Mouse (Mus musculus) hindbrain, embryonic 15.5 days (tissue): Measurements from ENCODE around the gene Bloc1s3. TPM values are rescaled to one million over a fixed set of nuclear protein-coding genes. Genes with fewer than 3 reads are reported as not detected.

Experiments used
- ATAC-seq: fragments of 200-750 bp; cut with Nextera tagmentation; 2 replicates; pipeline ENCODE4 v1.8.0; 2017; ENCODE audit warnings: low read depth, moderate number of reproducible peaks, moderate TSS enrichment; ENCODE audit not compliant: low FRiP score
- H3K27ac ChIP-seq: fragments of 300-500 bp; sonication (generic); replicated peaks from 2 replicates; pipeline ENCODE4 v1.5.1; 2015; ENCODE audit warnings: mild to moderate bottlenecking, inconsistent platforms
- H3K27me3 ChIP-seq: fragments of 300-500 bp; sonication (generic); 2 replicates; pipeline ENCODE4 v1.6.1; 2015; ENCODE audit warnings: control low read depth, inconsistent platforms
- H3K36me3 ChIP-seq: fragments of 300-500 bp; sonication (generic); 2 replicates; pipeline ENCODE4 v1.6.1; 2015; ENCODE audit warnings: control low read depth, inconsistent platforms
- H3K4me1 ChIP-seq: fragments of 300-500 bp; sonication (generic); replicated peaks from 2 replicates; pipeline ENCODE4 v1.6.1; 2015; ENCODE audit warnings: control low read depth, inconsistent platforms
- H3K4me2 ChIP-seq: fragments of 300-500 bp; sonication (generic); 2 replicates; pipeline ENCODE4 v1.6.1; 2015; ENCODE audit warnings: moderate library complexity, mild to moderate bottlenecking, inconsistent platforms
- H3K4me3 ChIP-seq: fragments of 300-500 bp; sonication (generic); 2 replicates; pipeline ENCODE4 v1.5.1; 2015; ENCODE audit warnings: mild to moderate bottlenecking, inconsistent platforms
- H3K9ac ChIP-seq: fragments of 300-500 bp; sonication (generic); 2 replicates; pipeline ENCODE4 v1.6.1; 2015; ENCODE audit warnings: inconsistent platforms
- H3K9me3 ChIP-seq: fragments of 300-500 bp; sonication (generic); 2 replicates; pipeline ENCODE4 v1.6.1; 2016; ENCODE audit warnings: control low read depth, inconsistent platforms
- WGBS: fragments of 180-500 bp; shearing (Covaris S2); methylation state at CpG from one replicate; pipeline ENCODE4 v1.1.7; 2015; 5-methylcytosine and 5-hydroxymethylcytosine counted together
- polyA plus RNA-seq: library from polyadenylated mRNA; unstranded; fragments of >200 nt; fragmentation: Nextera tagmentation; extraction: Ambion mirVana; gene quantifications from 2 replicates; pipeline ENCODE4 v1.2.1, GENCODE M21; 2015

The Bloc1s3 gene
- polyA plus RNA-seq, 1 experiment from 2014 or later, result 4.5 TPM

DNA sequence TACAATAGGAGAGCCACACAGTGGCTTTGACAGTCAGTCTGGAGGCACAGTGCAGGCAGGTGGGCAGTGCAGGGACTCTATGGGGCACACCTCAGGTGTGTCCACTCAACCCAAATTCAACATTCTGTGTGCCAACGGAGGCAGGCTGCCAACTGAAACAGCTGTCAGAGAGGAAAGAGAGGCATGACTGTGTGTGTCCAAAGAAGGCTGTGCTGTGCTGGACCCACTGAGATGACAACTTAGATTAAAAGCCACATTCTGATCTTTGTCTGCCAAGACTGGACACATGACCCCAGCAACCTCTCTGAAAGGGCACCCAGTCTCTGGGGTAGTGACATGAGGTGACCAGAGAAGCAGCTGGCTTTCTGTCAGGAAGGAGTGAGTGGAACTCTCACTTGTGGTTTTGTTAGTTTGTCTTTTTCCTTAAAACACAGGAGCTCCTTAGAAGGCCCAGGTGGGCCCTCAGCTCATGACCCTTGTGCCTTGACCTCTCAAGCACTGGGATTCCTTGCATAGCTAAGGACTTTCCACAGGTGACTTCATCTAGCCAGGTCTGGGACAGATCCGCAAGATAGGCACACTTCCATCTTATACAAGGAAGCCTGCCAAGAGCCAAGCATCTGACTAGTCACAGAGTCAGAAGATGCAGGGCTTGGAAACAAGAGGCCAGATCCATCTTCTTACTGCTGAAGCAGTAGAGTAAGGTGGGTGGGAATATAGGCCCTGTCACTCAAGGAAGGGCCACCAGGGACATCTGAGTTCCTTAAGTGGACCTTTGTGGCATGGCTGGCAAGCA lies 32.8 kb upstream of the Bloc1s3 start:
- no peaks in the 10 kb centered on the region for H3K9me3 ChIP-seq
- WGBS, result 79% methylated on average over 2 of the region's 2 CpGs
- no peaks in the 10 kb centered on the region for H3K36me3 ChIP-seq
- no peaks in the 10 kb centered on the region for H3K27me3 ChIP-seq
- H3K27ac ChIP-seq, result peak overlapping the region; percentile 28; the same call in 1 of the 2 replicates
- no peak for ATAC-seq
- H3K4me3 ChIP-seq, result no peak overlapping the region
- H3K4me2 ChIP-seq, result no peak overlapping the region
- no peak overlapping the region for H3K9ac ChIP-seq
- H3K4me1 ChIP-seq, result peaks cover 19% of the 10 kb centered on the region

DNA sequence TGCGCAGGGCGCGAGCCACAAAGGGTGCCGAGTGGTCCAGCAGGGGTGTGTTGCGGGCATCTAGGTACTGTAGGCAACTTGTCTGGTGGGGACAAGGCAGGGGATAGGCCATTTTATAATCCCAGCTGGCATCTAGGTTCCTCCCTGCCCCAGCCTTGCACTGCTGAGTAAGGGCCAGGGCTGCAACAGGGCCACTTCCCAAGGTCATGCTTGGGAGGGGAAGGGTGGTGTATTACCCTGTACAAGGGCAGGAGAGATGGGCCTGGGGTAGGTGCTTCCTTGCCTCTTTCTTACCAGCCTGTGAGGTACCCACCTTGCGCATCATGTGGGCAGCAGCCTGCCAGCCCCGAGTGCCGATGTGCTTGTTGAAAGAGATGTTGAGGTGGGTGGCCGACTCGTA lies 26.5 kb upstream of the Bloc1s3 start:
- Histone ChIP-seq H3K4me2 (no peak overlapping the region), H3K36me3 (peaks cover 25% of the 10 kb centered on the region), H3K27ac (no peak overlapping the region), H3K9me3 (no peaks in the 10 kb centered on the region), H3K27me3 (no peaks in the 10 kb centered on the region), H3K4me3 (no peak overlapping the region), H3K9ac (no peak overlapping the region), H3K4me1 (no peaks in the 10 kb centered on the region; the same call in 1 of the 2 replicates)
- 93% methylated on average over 10 of the region's 10 CpGs for WGBS
- ATAC-seq, result no peak

DNA sequence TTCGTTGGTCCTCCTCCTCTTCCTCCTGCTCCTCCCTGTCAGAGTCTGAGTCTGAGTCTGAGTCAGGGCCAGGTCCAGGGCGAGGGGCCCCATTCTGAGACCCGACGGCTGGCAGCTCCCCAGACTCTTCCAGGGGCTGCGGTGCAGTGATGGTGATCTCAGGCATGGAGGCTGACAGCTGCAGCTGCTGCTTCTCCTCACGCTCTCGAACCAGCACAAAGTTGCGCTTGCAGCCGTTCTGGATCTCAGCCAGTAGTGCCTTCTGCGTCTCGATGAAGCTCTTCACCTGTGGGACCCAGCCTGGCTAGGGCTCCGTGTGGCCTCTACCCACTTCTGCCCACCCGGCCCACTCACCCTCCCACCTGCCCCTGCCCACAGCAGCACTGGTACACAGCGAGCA lies 24.1 kb upstream of the Bloc1s3 start:
- H3K9ac ChIP-seq, result no peak overlapping the region
- H3K4me2 ChIP-seq, result no peak overlapping the region
- ATAC-seq, result no peak
- H3K36me3 ChIP-seq, result peaks cover 30% of the 10 kb centered on the region
- H3K27ac ChIP-seq, result no peak overlapping the region
- no peaks in the 10 kb centered on the region for H3K27me3 ChIP-seq
- no peak overlapping the region for H3K4me3 ChIP-seq
- no peaks in the 10 kb centered on the region; the same call in 1 of the 2 replicates for H3K4me1 ChIP-seq
- WGBS, result 76% methylated on average over 14 of the region's 14 CpGs
- H3K9me3 ChIP-seq, result no peaks in the 10 kb centered on the region

DNA sequence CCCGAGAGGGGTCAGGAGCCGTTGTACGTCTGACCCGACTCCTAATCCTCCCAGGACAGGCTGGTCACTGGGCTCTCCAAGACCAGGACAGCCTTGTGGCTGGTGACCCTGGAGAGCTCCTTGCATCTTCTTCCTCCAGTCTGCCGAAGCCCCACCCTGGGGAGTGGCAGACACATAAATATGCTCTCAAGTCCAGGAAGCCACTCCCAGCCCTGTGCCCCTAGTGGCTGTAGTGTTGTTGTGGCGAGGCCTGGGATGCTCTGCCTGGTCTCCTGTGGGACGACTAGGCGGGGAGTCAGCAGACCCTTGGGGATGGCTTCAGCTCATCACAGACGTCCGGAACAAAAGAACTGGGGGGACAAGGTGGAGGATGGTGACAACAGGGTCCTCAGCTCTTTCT lies 22.9 kb upstream of the Bloc1s3 start:
- Histone ChIP-seq H3K9me3 (no peaks in the 10 kb centered on the region), H3K27me3 (no peaks in the 10 kb centered on the region), H3K4me2 (no peak overlapping the region), H3K9ac (no peak overlapping the region), H3K4me1 (no peaks in the 10 kb centered on the region; the same call in 1 of the 2 replicates), H3K36me3 (peaks cover 30% of the 10 kb centered on the region), H3K27ac (no peak overlapping the region), H3K4me3 (no peak overlapping the region)
- ATAC-seq, result no peak
- 80% methylated on average over 10 of the region's 10 CpGs for WGBS

DNA sequence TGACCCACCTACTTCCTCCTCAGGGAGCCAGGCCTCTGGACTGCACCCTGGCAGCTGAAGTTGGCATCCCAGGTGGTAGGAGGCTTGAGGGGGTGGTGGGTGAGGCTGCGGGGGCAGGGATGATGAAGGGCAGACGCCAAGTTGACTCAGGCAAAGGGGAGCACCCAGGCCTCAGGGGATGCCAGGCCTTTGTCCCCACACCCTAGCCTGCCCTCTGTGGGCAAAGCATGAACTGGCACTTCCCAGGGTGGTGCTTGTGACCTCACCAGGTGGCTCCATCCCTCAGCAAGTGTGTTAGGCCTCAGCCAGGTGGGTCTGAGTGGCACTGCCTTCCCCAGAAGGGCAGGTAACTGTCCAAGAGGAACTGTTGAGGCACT lies 16.9 kb upstream of the Bloc1s3 start:
- WGBS, result 67% methylated on average over 2 of the region's 2 CpGs
- 0 out of 2 replicates have a peak, but pooled peaks cover 5% of the 10 kb centered on the region for H3K36me3 ChIP-seq
- no peak overlapping the region for H3K4me2 ChIP-seq
- no peak overlapping the region for H3K4me3 ChIP-seq
- no peak for ATAC-seq
- peaks cover 47% of the 10 kb centered on the region for H3K27me3 ChIP-seq
- peaks cover 27% of the 10 kb centered on the region for H3K4me1 ChIP-seq
- H3K9ac ChIP-seq, result no peak overlapping the region
- no peaks in the 10 kb centered on the region for H3K9me3 ChIP-seq
- H3K27ac ChIP-seq, result no peak overlapping the region

DNA sequence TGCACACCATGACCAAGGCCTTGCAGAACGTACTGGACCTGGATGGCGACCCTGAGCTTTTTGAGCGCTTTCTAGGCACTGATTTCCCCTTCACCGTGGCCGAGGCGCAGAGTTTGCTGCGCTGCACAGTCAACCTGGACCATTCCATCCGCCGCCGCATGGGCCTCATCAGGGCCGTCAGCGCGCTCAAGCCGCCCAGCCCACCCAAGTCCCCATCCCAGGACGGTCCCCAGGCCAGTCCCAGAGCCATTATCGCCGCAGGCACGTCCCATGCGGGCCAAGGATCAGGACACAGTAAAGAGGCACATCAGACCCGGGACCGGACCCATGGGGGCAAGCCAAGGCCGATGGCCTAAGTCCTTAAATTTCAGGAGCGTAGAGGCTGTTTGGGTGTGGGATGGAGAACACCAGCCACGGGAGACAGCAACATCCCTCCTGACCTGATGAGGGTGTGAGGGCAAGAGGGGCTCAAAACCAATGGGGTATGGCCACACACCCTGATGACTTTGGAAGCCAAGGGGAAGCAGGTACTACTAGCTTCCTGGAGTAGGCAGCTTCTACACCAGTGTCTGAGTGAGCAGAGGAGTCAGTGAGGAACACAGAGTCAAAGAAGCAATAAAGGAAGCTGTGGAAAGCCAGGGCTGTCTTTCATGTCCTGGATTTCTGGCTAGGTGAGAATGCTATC lies 16.4 kb upstream of the Bloc1s3 start:
- peak overlapping the region; percentile 43 for H3K9ac ChIP-seq
- H3K4me1 ChIP-seq, result peaks cover 32% of the 10 kb centered on the region
- H3K27ac ChIP-seq, result no peak overlapping the region
- ATAC-seq, result peak; percentile 27
- H3K9me3 ChIP-seq, result no peaks in the 10 kb centered on the region
- 0 out of 2 replicates have a peak, but pooled peaks cover 5% of the 10 kb centered on the region for H3K36me3 ChIP-seq
- peak overlapping the region; percentile 81 for H3K4me2 ChIP-seq
- WGBS, result 15% methylated on average over 24 of the region's 24 CpGs
- H3K4me3 ChIP-seq, result peak overlapping the region; percentile 41
- H3K27me3 ChIP-seq, result peaks cover 52% of the 10 kb centered on the region

DNA sequence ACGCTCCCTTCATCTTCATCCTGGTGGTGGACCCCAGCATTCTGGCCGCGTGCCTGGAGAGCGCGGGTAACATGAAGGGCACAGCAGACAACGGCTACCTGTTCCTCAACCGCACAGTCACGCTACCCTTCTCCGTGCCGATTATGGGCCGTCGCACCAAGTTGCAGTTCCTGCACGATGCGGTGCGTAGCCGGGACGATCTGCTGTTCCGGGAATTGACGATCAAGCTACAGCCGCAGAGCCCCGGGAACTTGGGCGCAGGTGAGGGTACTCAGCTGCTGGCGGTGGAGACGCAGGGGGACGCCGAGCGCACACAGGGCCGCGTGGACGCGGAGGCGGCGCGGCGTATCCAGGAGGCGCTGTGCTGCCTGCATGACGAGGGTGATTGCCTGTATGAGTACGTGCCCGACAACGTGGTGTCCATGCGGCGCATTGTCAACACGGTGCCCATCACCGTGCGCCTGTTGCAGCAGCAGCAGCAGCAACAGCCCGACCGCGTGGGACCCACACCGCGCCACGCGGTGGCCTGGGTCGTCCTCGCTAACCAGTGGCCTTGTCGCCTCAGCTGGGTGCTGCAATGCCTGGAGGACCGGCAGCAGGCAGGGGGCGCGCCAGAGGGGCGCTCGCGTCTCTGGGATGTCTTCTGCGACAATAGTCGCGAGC lies 15.7 kb upstream of the Bloc1s3 start:
- ATAC-seq, result peak; percentile 77
- Histone ChIP-seq H3K9ac (peak overlapping the region; percentile 43), H3K36me3 (0 out of 2 replicates have a peak, but pooled peaks cover 2% of the 10 kb centered on the region), H3K4me3 (peak overlapping the region; percentile 41), H3K4me2 (peak overlapping the region; percentile 81), H3K9me3 (no peaks in the 10 kb centered on the region), H3K27me3 (peaks cover 59% of the 10 kb centered on the region), H3K4me1 (peaks cover 32% of the 10 kb centered on the region), H3K27ac (no peak overlapping the region)
- under 1% methylated on average over 64 of the region's 64 CpGs for WGBS

DNA sequence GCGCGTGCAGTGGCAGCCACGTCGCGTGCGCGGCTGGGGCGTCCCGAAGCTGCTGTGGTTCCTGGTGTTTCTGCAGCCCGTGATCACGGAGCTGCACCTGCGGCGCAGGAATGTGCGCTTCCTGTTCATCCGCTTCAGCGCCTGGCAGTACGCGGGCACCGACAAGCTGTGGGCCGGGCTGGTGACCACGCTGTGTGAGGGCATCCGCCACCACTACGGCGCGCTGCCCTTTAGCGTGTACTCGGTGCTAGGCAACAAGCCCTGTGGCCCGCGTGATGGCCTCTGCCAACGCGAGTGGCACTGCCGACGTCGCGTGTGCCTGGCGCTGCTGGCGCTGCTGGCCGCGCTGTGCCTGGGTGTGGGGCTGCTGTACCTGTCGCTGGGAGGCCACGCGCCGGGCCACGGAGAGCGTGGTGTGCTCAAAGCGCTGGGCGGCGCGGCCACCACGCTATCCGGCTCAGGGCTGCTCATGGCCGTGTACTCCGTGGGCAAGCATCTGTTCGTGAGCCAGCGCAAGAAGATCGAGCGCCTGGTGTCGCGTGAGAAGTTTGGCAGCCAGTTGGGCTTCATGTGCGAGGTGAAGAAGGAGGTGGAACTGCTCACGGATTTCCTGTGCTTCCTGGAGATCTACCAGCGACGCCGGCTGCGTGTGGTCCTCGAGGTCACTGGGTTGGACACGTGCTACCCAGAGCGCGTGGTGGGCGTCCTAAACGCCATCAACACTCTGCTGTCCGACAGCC lies 15.0 kb upstream of the Bloc1s3 start:
- peak overlapping the region; percentile 41 for H3K4me3 ChIP-seq
- H3K27ac ChIP-seq, result no peak overlapping the region
- peaks cover 32% of the 10 kb centered on the region for H3K4me1 ChIP-seq
- H3K4me2 ChIP-seq, result peak overlapping the region; percentile 81
- H3K36me3 ChIP-seq, result no peaks in the 10 kb centered on the region
- 11% methylated on average over 72 of the region's 72 CpGs for WGBS
- H3K9me3 ChIP-seq, result no peaks in the 10 kb centered on the region
- peak overlapping the region; percentile 43; the same call in 1 of the 2 replicates for H3K9ac ChIP-seq
- peaks cover 66% of the 10 kb centered on the region for H3K27me3 ChIP-seq
- no peak for ATAC-seq

DNA sequence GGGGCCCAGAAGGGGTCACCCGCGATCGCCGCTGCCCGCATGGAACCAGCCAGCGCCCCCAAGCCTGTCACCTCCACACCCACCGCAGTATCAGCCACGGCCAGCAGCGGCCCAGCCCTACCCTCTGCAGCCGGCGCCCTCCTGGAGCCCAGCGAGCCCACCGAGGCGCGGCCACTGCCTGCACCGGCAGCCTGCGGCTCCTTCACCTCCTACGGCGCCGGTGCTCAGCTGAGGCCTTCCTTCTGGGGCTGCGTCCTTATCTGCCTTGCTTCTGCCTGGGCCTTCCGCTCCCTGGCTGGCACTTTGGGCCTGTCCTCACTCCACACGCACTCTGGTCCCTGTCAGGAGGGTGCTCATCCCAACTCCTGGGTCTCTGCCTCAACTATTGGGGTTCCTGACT lies 11.9 kb upstream of the Bloc1s3 start:
- peaks cover 71% of the 10 kb centered on the region for H3K27me3 ChIP-seq

DNA sequence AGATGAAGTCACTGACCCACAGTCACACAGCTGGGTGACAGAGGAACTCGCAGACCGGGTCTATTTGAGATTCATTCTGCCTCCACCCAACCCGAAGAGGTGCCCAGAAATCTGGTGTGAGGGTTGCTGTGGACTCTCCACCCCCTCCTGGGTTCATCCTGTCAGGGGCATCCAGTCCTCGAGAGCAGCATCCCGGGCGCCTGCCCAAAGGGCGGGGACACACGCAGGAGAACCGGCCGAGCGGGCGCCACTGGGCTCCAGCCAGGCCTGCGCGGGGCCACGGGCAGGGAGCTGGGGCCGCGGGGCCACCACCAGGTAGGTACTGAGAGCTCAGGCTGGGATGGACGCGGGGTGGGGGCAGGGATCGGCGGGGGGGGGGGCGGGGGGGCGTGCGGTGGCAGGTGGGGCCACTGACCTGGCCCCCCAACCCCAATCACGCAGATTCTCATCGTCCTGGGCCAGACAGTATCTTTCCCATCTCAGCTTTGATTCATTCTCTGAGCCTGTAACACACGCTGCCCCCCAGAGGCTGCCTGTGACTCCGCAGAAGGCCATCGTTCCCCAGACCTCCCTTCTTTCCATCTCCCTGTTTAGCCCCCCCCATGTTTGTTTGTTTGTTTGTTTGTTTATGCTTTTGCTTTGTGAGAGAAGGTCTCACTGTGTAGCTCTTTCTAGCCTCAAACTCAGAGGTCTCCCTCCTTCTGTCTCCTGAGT lies 9.6 kb upstream of the Bloc1s3 start, which contains the start of gene Nkpd1:
Gene Nkpd1, plus strand, starts transcription at position 187 of the 714 bp plus-strand sequence.
- Histone ChIP-seq H3K27ac (no peak within 1 kb of the TSS), H3K27me3 (peaks cover 51% of the 10 kb centered on the region), H3K4me1 (peaks cover 15% of the 10 kb centered on the region), H3K9me3 (no peaks in the 10 kb centered on the region), H3K36me3 (no peaks in the 10 kb centered on the region), H3K9ac (peak within 1 kb of the TSS; percentile 37), H3K4me3 (peak within 1 kb of the TSS; percentile 21), H3K4me2 (peak within 1 kb of the TSS; percentile 57)
- WGBS, result 7% methylated on average over 19 of the region's 29 CpGs
- ATAC-seq, result no peak

More for the DNA sequence above, 11.9 kb upstream of the Bloc1s3 start:
- ATAC-seq, result no peak
- Histone ChIP-seq H3K9ac (0 out of 2 replicates have a peak overlapping the region, but pooled peaks have one; percentile 23), H3K4me3 (peak overlapping the region; percentile 25), H3K4me2 (peak overlapping the region; percentile 50), H3K27ac (no peak overlapping the region), H3K36me3 (no peaks in the 10 kb centered on the region), H3K4me1 (peaks cover 37% of the 10 kb centered on the region), H3K9me3 (no peaks in the 10 kb centered on the region)
- 7% methylated on average over 22 of the region's 23 CpGs for WGBS

DNA sequence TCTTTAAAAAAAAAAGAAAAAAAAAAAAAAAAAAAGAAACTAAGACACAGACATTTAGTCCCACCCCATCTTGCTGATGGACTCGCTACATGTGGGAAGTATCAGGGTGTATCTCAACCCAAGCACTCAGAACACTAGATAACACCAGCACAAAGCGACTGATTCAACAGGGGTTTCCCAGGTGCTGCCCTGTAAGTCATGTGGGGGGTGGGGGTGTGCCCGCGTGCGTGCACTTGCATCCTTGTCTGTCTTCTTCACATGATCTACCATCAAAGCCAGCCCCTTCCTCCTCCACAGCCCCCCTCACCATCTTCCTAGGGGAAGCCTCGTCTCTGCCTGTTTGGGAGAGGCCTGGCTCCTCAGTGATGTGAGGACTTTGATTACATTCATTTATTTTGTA lies 4.2 kb upstream of the Bloc1s3 start:
- Histone ChIP-seq H3K27ac (no peak overlapping the region), H3K9ac (no peak overlapping the region), H3K36me3 (no peaks in the 10 kb centered on the region), H3K4me1 (peaks cover 17% of the 10 kb centered on the region), H3K9me3 (no peaks in the 10 kb centered on the region), H3K4me2 (no peak overlapping the region), H3K4me3 (no peak overlapping the region), H3K27me3 (0 out of 2 replicates have a peak, but pooled peaks cover 3% of the 10 kb centered on the region)
- 81% methylated on average over 6 of the region's 6 CpGs for WGBS
- ATAC-seq, result no peak
